Mouse (Mus musculus): ENCODE results near the gene Mbip. TPM values are rescaled to one million over a fixed set of nuclear protein-coding genes. Genes with fewer than 3 reads are reported as not detected.

The Mbip gene
- total and polyA plus RNA-seq, 3 experiments: 28.3 to 82.7 (median 47.6) TPM

- H3K4me2 ChIP-seq (ENCODE audit: insufficient read depth, low read depth, poor library complexity, severe bottlenecking): 0 out of 2 replicates have a peak overlapping the region, but pooled peaks have one; percentile 4
- H3K9ac ChIP-seq (ENCODE audit: insufficient read depth, low read depth): no peak overlapping the region
- H3K79me2 ChIP-seq (replicated peaks; ENCODE audit: control insufficient read depth, extremely low read depth, insufficient read depth, poor library complexity, severe bottlenecking): no peaks in the 10 kb centered on the region
- TF ChIP-seq JUN (IDR thresholded peaks at IDR 0.05; ENCODE audit: insufficient read depth, low read depth, low read length) (no peak), TCF12 (IDR thresholded peaks at IDR 0.05; ENCODE audit: low read depth, low read length) (peak; percentile 34; the same call in 1 of the 2 replicates)
- no peak for DNase-seq (ENCODE audit: extremely low read depth)
- H3K9me3 ChIP-seq (replicated peaks; ENCODE audit: low read length): no peaks in the 10 kb centered on the region
- H3K27me3 ChIP-seq (replicated peaks): no peaks in the 10 kb centered on the region
- peaks cover 3 to 7% of the 10 kb centered on the region in 2 experiments; a peak in 3 of 4 replicates for H3K4me1 ChIP-seq (ENCODE audit: control insufficient read depth in 1 of 2, insufficient read depth in 2 of 2)
- H3K36me3 ChIP-seq (replicated peaks in 1 of 2; ENCODE audit: control insufficient read depth in 1 of 2, insufficient read depth in 1 of 2, low read length in 1 of 2): no peaks in the 10 kb centered on the region
- in situ Hi-C loops (cut with MboI; ENCODE audit: low pct_ligation_motif_present, low pct_unique_long_range_greater_than_20kb, low sequenced_read_pairs) (no loop called here), dilution Hi-C loops (cut with MboI; ENCODE audit: extremely low pct_ligation_motif_present, extremely low pct_unique_long_range_greater_than_20kb, low sequenced_read_pairs) (no loop called here)
- H3K27ac ChIP-seq (ENCODE audit: insufficient read depth, low read depth): no peak overlapping the region
- H3K4me3 ChIP-seq (replicated peaks in 1 of 3; ENCODE audit: low read depth in 2 of 3, low read length in 2 of 3, poor library complexity in 1 of 3): no peak overlapping the region
These were observed 43.2 kb downstream of the Mbip start for GRCm38 (mm10) chr12:56302321-56303017.

- H3K4me1 ChIP-seq (ENCODE audit: control insufficient read depth in 1 of 2, insufficient read depth in 2 of 2): peaks cover 3 to 7% of the 10 kb centered on the region in 2 experiments; a peak in 3 of 4 replicates
- in situ Hi-C loops (cut with MboI; ENCODE audit: low pct_ligation_motif_present, low pct_unique_long_range_greater_than_20kb, low sequenced_read_pairs) (no loop called here), dilution Hi-C loops (cut with MboI; ENCODE audit: extremely low pct_ligation_motif_present, extremely low pct_unique_long_range_greater_than_20kb, low sequenced_read_pairs) (no loop called here)
- no peak overlapping the region for H3K9ac ChIP-seq (ENCODE audit: insufficient read depth, low read depth)
- H3K4me2 ChIP-seq (ENCODE audit: insufficient read depth, low read depth, poor library complexity, severe bottlenecking): 0 out of 2 replicates have a peak overlapping the region, but pooled peaks have one; percentile 4
- H3K4me3 ChIP-seq (replicated peaks in 1 of 3; ENCODE audit: low read depth in 2 of 3, low read length in 2 of 3, poor library complexity in 1 of 3): no peak overlapping the region
- no peaks in the 10 kb centered on the region for H3K9me3 ChIP-seq (replicated peaks; ENCODE audit: low read length)
- H3K79me2 ChIP-seq (replicated peaks; ENCODE audit: control insufficient read depth, extremely low read depth, insufficient read depth, poor library complexity, severe bottlenecking): no peaks in the 10 kb centered on the region
- H3K27me3 ChIP-seq (replicated peaks): no peaks in the 10 kb centered on the region
- H3K27ac ChIP-seq (ENCODE audit: insufficient read depth, low read depth): no peak overlapping the region
- TF ChIP-seq BHLHE40 (IDR thresholded peaks at IDR 0.05; ENCODE audit: low read depth, low read length) (no peak), MAFK (IDR thresholded peaks at IDR 0.05; ENCODE audit: insufficient replicate concordance, low read length) (no peak), NRF1 (IDR thresholded peaks at IDR 0.05; ENCODE audit: low read depth, low read length) (no peak), TBP (conservative IDR thresholded peaks at IDR 0.05; ENCODE audit: low read depth, low read length) (no peak), UBTF (IDR thresholded peaks at IDR 0.05; ENCODE audit: low read depth, low read length) (no peak), ZKSCAN1 (IDR thresholded peaks at IDR 0.05; ENCODE audit: borderline replicate concordance, low read depth, low read length) (no peak), NELFE (IDR thresholded peaks at IDR 0.05; ENCODE audit: low read depth, low read length) (no peak), SIN3A (IDR thresholded peaks at IDR 0.05; ENCODE audit: low read length) (no peak), IRF4 (IDR thresholded peaks at IDR 0.05; ENCODE audit: low read depth, low read length) (no peak), USF2 (conservative IDR thresholded peaks at IDR 0.05; ENCODE audit: low read depth, low read length) (no peak), GABPA (IDR thresholded peaks at IDR 0.05; ENCODE audit: insufficient replicate concordance, low read depth, low read length) (no peak), ELF1 (IDR thresholded peaks at IDR 0.05; ENCODE audit: low read depth, low read length) (no peak), KAT2A (IDR thresholded peaks at IDR 0.05; ENCODE audit: insufficient replicate concordance, low read length) (no peak), JUN (IDR thresholded peaks at IDR 0.05; ENCODE audit: insufficient read depth, low read depth, low read length) (no peak), EP300 (IDR thresholded peaks at IDR 0.05; ENCODE audit: low read length) (no peak), HCFC1 (IDR thresholded peaks at IDR 0.05; ENCODE audit: low read depth, low read length) (no peak), CHD2 (IDR thresholded peaks at IDR 0.05; ENCODE audit: low read length) (no peak)
- no peaks in the 10 kb centered on the region for H3K36me3 ChIP-seq (replicated peaks in 1 of 2; ENCODE audit: control insufficient read depth in 1 of 2, insufficient read depth in 1 of 2, low read length in 1 of 2)
- no peak for DNase-seq (ENCODE audit: extremely low read depth)
These were observed 44.0 kb downstream of the Mbip start for GRCm38 (mm10) chr12:56301487-56302293.

Measured in CH12.LX (cell line).